Mouse (Mus musculus) stomach, embryonic 14.5 days (tissue): Measurements from ENCODE around the gene 9930022D16Rik. TPM values are rescaled to one million over a fixed set of nuclear protein-coding genes. Genes with fewer than 3 reads are reported as not detected.

Experiments
- ATAC-seq: fragments of 200-750 bp; cut with Nextera tagmentation; 2 replicates; pipeline ENCODE4 v1.8.0; 2017; ENCODE audit warnings: low read depth, moderate TSS enrichment; ENCODE audit not compliant: insufficient number of reproducible peaks, insufficient read depth, low FRiP score
- H3K27ac ChIP-seq: fragments of 300-500 bp; sonication (generic); 2 replicates; pipeline ENCODE4 v1.5.1; 2014; ENCODE audit warnings: mild to moderate bottlenecking, low read length, moderate library complexity, mixed read lengths
- H3K27me3 ChIP-seq: fragments of 300-500 bp; sonication (generic); 2 replicates; pipeline ENCODE4 v1.6.1; 2014; ENCODE audit warnings: low read length, control low read depth, mixed read lengths; ENCODE audit not compliant: control insufficient read depth, insufficient read depth
- H3K36me3 ChIP-seq: fragments of 300-500 bp; sonication (generic); 2 replicates; pipeline ENCODE4 v1.6.1; 2014; ENCODE audit warnings: mild to moderate bottlenecking, control low read depth, low read length, moderate library complexity, mixed read lengths; ENCODE audit not compliant: control insufficient read depth, insufficient read depth
- H3K4me1 ChIP-seq: fragments of 300-500 bp; sonication (generic); 2 replicates; pipeline ENCODE4 v1.6.1; 2014; ENCODE audit warnings: low read length, control low read depth, mixed read lengths; ENCODE audit not compliant: control insufficient read depth, insufficient read depth
- H3K4me2 ChIP-seq: fragments of 300-500 bp; sonication (generic); replicated peaks from 2 replicates; pipeline ENCODE4 v1.6.1; 2014; ENCODE audit warnings: low read depth, low read length, control low read depth
- H3K4me3 ChIP-seq: fragments of 300-500 bp; sonication (generic); 2 replicates; pipeline ENCODE4 v1.5.1; 2014; ENCODE audit warnings: low read depth, low read length, control low read depth
- H3K9ac ChIP-seq: fragments of 300-500 bp; sonication (generic); replicated peaks from 2 replicates; pipeline ENCODE4 v1.6.1; 2014; ENCODE audit warnings: low read depth, mild to moderate bottlenecking, control low read depth, low read length, moderate library complexity, mixed read lengths
- H3K9me3 ChIP-seq: fragments of 300-500 bp; sonication (generic); 2 replicates; pipeline ENCODE4 v1.6.1; 2016; ENCODE audit warnings: low read depth, low read length, control low read depth; ENCODE audit not compliant: control insufficient read depth
- WGBS: fragments of 180-500 bp; shearing (Covaris S2); extraction: QIAGEN DNeasy Blood & Tissue Kit; methylation state at CpG from one replicate; pipeline ENCODE4 v1.1.7; 2014; 5-methylcytosine and 5-hydroxymethylcytosine counted together
- polyA plus RNA-seq: library from polyadenylated mRNA; unstranded; fragments of >200 nt; fragmentation: Nextera tagmentation; extraction: Ambion mirVana; gene quantifications from 2 replicates; pipeline ENCODE4 v1.2.1, GENCODE M21; 2014

Gene 9930022D16Rik
- polyA plus RNA-seq, 1 experiment from 2014 or later, result not detected

DNA sequence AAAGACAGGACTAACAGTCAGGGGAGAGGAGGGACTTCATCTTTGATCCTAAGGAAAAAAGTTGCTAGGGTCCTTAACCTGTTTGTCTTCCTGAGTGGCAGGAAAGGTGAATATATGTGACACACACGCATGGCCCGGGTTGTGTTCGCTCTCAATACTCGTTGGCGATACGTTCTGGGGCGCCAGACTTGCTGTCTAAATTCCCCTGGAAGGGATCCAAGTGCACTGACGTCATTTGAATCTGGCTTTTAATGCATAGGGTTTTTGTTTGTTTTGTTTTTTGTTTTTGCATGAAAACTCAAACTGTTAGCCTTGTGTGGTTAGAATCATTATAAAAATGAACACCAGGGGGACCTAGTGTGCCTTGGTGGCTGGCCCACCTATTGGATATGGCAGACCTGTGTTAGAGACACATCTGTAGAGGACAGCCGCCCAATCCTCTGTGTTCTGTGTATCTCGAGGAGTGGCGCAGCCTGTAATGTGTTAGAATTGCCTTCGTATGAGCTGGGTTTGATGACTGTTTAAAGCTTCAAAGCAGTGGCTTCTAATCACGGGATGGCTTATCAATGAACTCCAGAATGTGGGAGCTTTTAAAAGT, 31.8 kb downstream of the 9930022D16Rik start:
- Histone ChIP-seq H3K4me3 (no peak overlapping the region), H3K9ac (no peak overlapping the region), H3K27ac (no peak overlapping the region), H3K4me2 (no peak overlapping the region), H3K27me3 (no peaks in the 10 kb centered on the region), H3K9me3 (no peaks in the 10 kb centered on the region), H3K36me3 (no peaks in the 10 kb centered on the region), H3K4me1 (no peaks in the 10 kb centered on the region)
- ATAC-seq, result 0 out of 2 replicates have a peak, but pooled peaks have one; percentile 53
- WGBS, result 50% methylated on average over 13 of the region's 13 CpGs

DNA sequence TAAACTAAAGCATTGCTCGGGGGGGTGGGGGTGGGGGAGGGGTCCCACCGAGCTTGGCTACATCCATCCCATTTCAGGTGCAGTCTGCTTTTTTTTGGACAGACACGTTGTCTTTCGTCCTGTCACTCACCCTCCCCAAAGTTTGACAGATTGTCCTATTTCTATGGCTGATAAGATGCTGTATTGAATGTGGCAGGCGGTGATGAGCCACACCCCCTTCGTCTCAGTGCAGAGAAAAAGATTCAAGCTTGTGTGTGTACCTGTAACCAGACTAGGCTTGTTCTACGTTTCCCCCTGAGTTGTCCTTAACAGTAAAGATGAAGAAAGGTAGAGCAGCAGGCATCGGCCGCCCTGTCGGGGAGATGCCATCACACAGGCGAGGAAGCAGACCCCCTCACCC, 37.5 kb downstream of the 9930022D16Rik start:
- Histone ChIP-seq H3K4me2 (no peak overlapping the region), H3K27ac (no peak overlapping the region), H3K27me3 (no peaks in the 10 kb centered on the region), H3K4me3 (no peak overlapping the region), H3K9me3 (no peaks in the 10 kb centered on the region), H3K36me3 (peaks cover 6% of the 10 kb centered on the region; the same call in 1 of the 2 replicates), H3K4me1 (no peaks in the 10 kb centered on the region), H3K9ac (no peak overlapping the region)
- no peak for ATAC-seq
- 77% methylated on average over 11 of the region's 11 CpGs for WGBS

DNA sequence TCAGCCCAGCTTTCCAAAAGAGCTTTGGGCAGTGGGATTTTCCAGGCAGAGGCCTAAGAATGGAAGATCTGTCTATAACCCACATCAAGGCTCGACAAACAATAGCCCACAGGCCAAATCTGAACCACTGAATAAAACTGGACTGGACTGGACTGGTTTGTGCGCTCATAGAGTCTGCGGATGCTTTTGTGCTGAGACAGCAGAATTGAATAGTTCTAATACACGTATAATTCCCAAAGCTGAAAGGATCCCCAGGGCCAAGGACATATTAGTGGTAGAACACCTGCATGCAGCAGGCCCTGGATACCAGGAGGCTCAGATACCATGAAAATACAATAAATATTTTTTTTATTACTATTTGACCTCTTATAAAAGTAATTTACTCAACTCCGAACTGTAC, 42.5 kb downstream of the 9930022D16Rik start:
- H3K9me3 ChIP-seq, result no peaks in the 10 kb centered on the region
- 93% methylated on average over 5 of the region's 5 CpGs for WGBS
- no peaks in the 10 kb centered on the region for H3K27me3 ChIP-seq
- peaks cover 6% of the 10 kb centered on the region; the same call in 1 of the 2 replicates for H3K36me3 ChIP-seq
- H3K27ac ChIP-seq, result no peak overlapping the region
- no peak for ATAC-seq
- no peak overlapping the region for H3K4me3 ChIP-seq
- H3K9ac ChIP-seq, result no peak overlapping the region
- H3K4me2 ChIP-seq, result no peak overlapping the region
- H3K4me1 ChIP-seq, result no peaks in the 10 kb centered on the region

DNA sequence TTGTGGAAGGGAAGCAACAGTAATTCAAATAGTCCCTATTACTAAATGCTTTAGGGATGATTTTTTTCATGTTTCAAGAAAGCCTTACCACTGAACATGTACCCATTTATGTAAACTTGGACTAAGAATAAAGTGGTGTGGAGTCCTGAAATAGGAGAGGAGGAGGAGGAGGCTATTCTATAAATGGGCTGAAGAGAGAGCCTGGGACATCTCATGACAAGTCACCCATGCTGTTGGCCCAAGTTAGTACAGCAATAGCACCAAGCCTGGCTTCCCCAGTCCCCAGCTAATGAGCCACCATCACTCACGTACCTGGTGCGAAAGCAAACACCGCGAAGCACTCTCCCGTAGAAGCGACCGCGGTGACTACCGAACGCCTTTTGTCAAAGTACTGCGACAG, 44.4 kb downstream of the 9930022D16Rik start:
- Histone ChIP-seq H3K27me3 (no peaks in the 10 kb centered on the region), H3K9ac (no peak overlapping the region), H3K36me3 (peaks cover 6% of the 10 kb centered on the region; the same call in 1 of the 2 replicates), H3K4me3 (no peak overlapping the region), H3K4me2 (no peak overlapping the region), H3K27ac (no peak overlapping the region), H3K9me3 (no peaks in the 10 kb centered on the region), H3K4me1 (no peaks in the 10 kb centered on the region)
- no peak for ATAC-seq
- WGBS, result 96% methylated on average over 11 of the region's 11 CpGs

DNA sequence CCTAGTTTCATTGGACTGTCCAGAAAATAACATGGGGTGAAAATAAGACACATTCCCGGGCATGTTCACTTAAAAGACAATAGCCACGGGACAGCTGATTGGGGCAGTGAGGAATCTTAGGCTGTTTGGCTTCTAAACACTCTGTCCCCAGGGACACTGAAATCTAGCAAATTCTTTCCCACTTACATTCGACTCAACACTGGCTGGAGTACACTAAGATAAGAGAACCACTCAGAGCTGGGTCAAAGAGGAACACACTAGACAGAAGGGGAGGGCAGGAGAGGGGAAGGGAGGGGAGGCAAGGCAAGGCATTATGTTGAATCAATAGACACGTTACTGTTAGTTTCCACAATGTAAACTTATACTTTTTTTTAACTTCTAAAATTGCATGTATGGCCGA, 46.9 kb downstream of the 9930022D16Rik start:
- Histone ChIP-seq H3K9me3 (no peaks in the 10 kb centered on the region), H3K27me3 (no peaks in the 10 kb centered on the region), H3K4me1 (no peaks in the 10 kb centered on the region), H3K27ac (no peak overlapping the region), H3K4me3 (no peak overlapping the region), H3K4me2 (no peak overlapping the region), H3K9ac (no peak overlapping the region), H3K36me3 (no peaks in the 10 kb centered on the region)
- ATAC-seq, result no peak
- WGBS, result 48% methylated on average over 5 of the region's 5 CpGs

DNA sequence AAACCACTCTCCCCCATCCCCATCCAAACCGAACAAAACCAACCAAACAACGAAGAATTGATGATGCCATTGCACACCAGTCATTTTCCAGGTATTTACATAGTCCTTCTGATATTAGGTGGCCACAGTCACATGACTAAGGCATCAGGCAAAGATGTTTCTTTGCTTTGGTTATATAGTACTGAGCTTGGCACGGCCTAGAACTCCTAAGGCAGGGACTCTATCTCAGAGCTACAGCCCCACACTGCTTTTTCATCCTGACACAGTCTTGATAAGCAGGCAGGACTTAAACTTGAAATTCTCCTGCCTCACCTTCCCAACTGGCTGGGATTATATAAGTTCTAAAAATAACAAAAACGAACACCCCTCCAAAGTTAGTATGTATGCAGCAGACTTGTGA, 51.4 kb downstream of the 9930022D16Rik start:
- no peaks in the 10 kb centered on the region for H3K9me3 ChIP-seq
- no peak overlapping the region for H3K9ac ChIP-seq
- no peaks in the 10 kb centered on the region for H3K36me3 ChIP-seq
- H3K4me2 ChIP-seq, result no peak overlapping the region
- H3K4me3 ChIP-seq, result no peak overlapping the region
- no peaks in the 10 kb centered on the region for H3K27me3 ChIP-seq
- no peak overlapping the region for H3K27ac ChIP-seq
- WGBS, result 87% methylated on average over 4 of the region's 4 CpGs
- H3K4me1 ChIP-seq, result no peaks in the 10 kb centered on the region
- ATAC-seq, result no peak

DNA sequence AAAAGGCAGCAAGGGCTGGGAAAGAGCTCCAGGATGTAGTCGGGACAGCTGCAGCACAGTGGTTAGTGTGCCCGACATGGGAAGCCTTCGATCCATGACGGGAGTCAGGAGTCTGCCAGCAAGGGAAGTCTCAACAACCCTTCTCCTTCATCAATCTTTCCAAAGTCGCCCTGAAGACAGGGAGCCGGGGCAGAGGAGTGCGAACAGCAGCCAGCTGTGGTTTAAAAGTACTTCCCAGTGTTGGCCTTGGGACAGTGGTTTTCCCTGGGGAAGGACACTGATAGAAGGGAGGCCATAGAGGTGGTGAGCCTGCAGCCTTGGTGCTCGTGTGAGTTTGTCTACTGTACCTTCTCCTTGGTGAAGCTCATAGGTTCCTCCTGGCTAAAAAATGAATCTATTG, 53.3 kb downstream of the 9930022D16Rik start:
- H3K4me3 ChIP-seq, result no peak overlapping the region
- 45% methylated on average over 8 of the region's 8 CpGs for WGBS
- ATAC-seq, result no peak
- no peak overlapping the region for H3K4me2 ChIP-seq
- H3K36me3 ChIP-seq, result no peaks in the 10 kb centered on the region
- no peaks in the 10 kb centered on the region for H3K9me3 ChIP-seq
- H3K9ac ChIP-seq, result no peak overlapping the region
- 0 out of 2 replicates have a peak, but pooled peaks cover 3% of the 10 kb centered on the region for H3K4me1 ChIP-seq
- no peaks in the 10 kb centered on the region for H3K27me3 ChIP-seq
- no peak overlapping the region for H3K27ac ChIP-seq

DNA sequence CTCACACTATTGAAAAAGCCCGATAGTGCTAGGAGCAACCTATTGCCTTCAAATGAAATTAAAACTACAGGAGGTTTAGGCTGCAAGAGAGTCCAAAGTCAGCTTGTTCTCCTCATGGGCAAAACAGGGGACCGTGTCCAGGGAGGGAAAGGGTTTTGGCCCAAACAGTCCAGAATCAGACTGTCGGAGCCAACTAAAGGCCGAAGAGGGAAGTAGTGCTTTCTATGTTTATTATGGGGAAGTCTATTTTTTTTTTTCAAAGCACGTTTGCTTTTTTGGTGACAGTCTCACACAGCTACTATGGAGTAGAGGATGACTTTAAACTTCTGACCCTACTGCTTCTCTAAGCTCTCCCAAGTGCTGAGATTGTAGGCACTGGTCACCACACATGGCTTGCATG, 54.4 kb downstream of the 9930022D16Rik start:
- Histone ChIP-seq H3K27ac (no peak overlapping the region), H3K27me3 (no peaks in the 10 kb centered on the region), H3K9ac (no peak overlapping the region), H3K4me2 (no peak overlapping the region), H3K4me3 (no peak overlapping the region), H3K36me3 (no peaks in the 10 kb centered on the region), H3K9me3 (no peaks in the 10 kb centered on the region), H3K4me1 (0 out of 2 replicates have a peak, but pooled peaks cover 3% of the 10 kb centered on the region)
- WGBS, result 76% methylated on average over 5 of the region's 5 CpGs
- no peak for ATAC-seq
